In genomic region chr12:6046866-6047689, GRCm38 (mm10) we compare ENCODE assay signal across 13 mouse cellular contexts.
DNase-seq lines count a peak whose midpoint lies in the region; ATAC-seq lines count a peak whose summit lies in the region.
"Had no signal": no experiment of that assay in that cellular context is flagged by ENCODE, and none has a peak within 500 bp of the region (broad histone marks: within the 10 kb centered on the region; RNA-seq: fewer than 3 reads in every experiment).

No protein-coding gene starts in this region.

- no peaks in the 10 kb centered on the region for H3K27me3 ChIP-seq in hindbrain, embryonic 13.5 days
- no peaks in the 10 kb centered on the region for H3K27me3 ChIP-seq in midbrain, embryonic 12.5 days

- WGBS in hindbrain, embryonic 13.5 days, result 38% methylated on average over 9 of the region's 9 CpGs
- WGBS in midbrain, embryonic 12.5 days, result 52% methylated on average over 9 of the region's 9 CpGs

- H3K4me2 ChIP-seq in hindbrain, embryonic 13.5 days, result no peak overlapping the region
- H3K4me2 ChIP-seq in midbrain, embryonic 12.5 days (replicated peaks), result no peak overlapping the region

- H3K9ac ChIP-seq in hindbrain, embryonic 13.5 days, result no peak overlapping the region
- H3K9ac ChIP-seq in midbrain, embryonic 12.5 days (replicated peaks), result no peak overlapping the region

- H3K9me3 ChIP-seq in hindbrain, embryonic 13.5 days, result no peaks in the 10 kb centered on the region
- no peaks in the 10 kb centered on the region for H3K9me3 ChIP-seq in midbrain, embryonic 12.5 days
- H3K9me3 ChIP-seq: limb, embryonic 10.5 days had no signal

- peak overlapping the region; percentile 55; the same call in 1 of the 2 replicates for H3K27ac ChIP-seq in hindbrain, embryonic 13.5 days
- H3K27ac ChIP-seq in midbrain, embryonic 12.5 days (replicated peaks), result peak overlapping the region; percentile 21; the same call in 1 of the 2 replicates
- H3K27ac ChIP-seq: heart, adult 2 months; limb, embryonic 10.5 days had no signal

- peaks cover 7% of the 10 kb centered on the region for H3K4me1 ChIP-seq in hindbrain, embryonic 13.5 days (replicated peaks)
- H3K4me1 ChIP-seq in midbrain, embryonic 12.5 days, result no peaks in the 10 kb centered on the region
- H3K4me1 ChIP-seq: limb, embryonic 10.5 days had no signal

- DNase-seq in ES-CJ7 (ENCODE audit: low read depth, low spot score), result peak; percentile 12
- DNase-seq in natural killer cell, adult 2 months (ENCODE audit: low spot score in 2 of 2), result no peak
- DNase-seq in adrenal gland, postnatal 36 days, result no peak
- no peak for DNase-seq in retina, embryonic 14.5 days (ENCODE audit: low spot score)
- DNase-seq in kidney, postnatal 14 days, result no peak
- DNase-seq: heart, adult 2 months; lung, postnatal 36 days; thymus, postnatal 4 days had no signal

- H3K4me3 ChIP-seq in hindbrain, embryonic 13.5 days, result no peak overlapping the region
- no peak overlapping the region for H3K4me3 ChIP-seq in midbrain, embryonic 12.5 days
- H3K4me3 ChIP-seq: heart, adult 2 months; limb, embryonic 10.5 days had no signal

- ATAC-seq in cerebellum, adult (ENCODE audit: insufficient number of reproducible peaks, low FRiP score, low TSS enrichment), result peak; percentile 94
- ATAC-seq in hindbrain, embryonic 13.5 days (ENCODE audit: low FRiP score), result peak; percentile 49; the same call in 1 of the 2 replicates
- ATAC-seq in midbrain, embryonic 12.5 days (ENCODE audit: low FRiP score, low read depth), result peak; percentile 83
- ATAC-seq: intestine, embryonic 16.5 days had no signal

- no peaks in the 10 kb centered on the region for H3K36me3 ChIP-seq in hindbrain, embryonic 13.5 days
- no peaks in the 10 kb centered on the region for H3K36me3 ChIP-seq in midbrain, embryonic 12.5 days
- H3K36me3 ChIP-seq: limb, embryonic 10.5 days had no signal
